Mouse (Mus musculus): Measurements from ENCODE around the gene Tmem150c. TPM values are rescaled to one million over a fixed set of nuclear protein-coding genes. Genes with fewer than 3 reads are reported as not detected.

Tmem150c gene
- polyA plus RNA-seq, 1 experiment from 2014 or later, result 2.3 TPM

- no peak overlapping the region for H3K27ac ChIP-seq
- no peak overlapping the region for H3K4me3 ChIP-seq
- H3K9me3 ChIP-seq, result no peaks in the 10 kb centered on the region
- 42% methylated on average over 7 of the region's 7 CpGs for WGBS
- no peak for DNase-seq (ENCODE audit: low spot score)
- H3K36me3 ChIP-seq, result no peaks in the 10 kb centered on the region
- 0 out of 2 replicates have a peak, but pooled peaks cover 3% of the 10 kb centered on the region for H3K27me3 ChIP-seq (ENCODE audit: insufficient read depth, poor library complexity, severe bottlenecking)
- peaks cover 11% of the 10 kb centered on the region for H3K4me1 ChIP-seq
These were observed 27.0 kb upstream of the Tmem150c start for GRCm38 (mm10) chr5:100186618-100187017.

- WGBS, result 13% methylated on average over 7 of the region's 7 CpGs
- H3K36me3 ChIP-seq, result no peaks in the 10 kb centered on the region
- DNase-seq (ENCODE audit: low spot score), result no peak
These were observed 26.3 kb upstream of the Tmem150c start for GRCm38 (mm10) chr5:100185895-100186294.

GRCm38 (mm10) chr5:100181011-100181410 lies 21.4 kb upstream of the Tmem150c start:
- Histone ChIP-seq H3K27ac (no peak overlapping the region), H3K27me3 (ENCODE audit: insufficient read depth, poor library complexity, severe bottlenecking) (peaks cover 16% of the 10 kb centered on the region; the same call in 1 of the 2 replicates), H3K4me1 (peaks cover 4% of the 10 kb centered on the region), H3K9me3 (no peaks in the 10 kb centered on the region), H3K4me3 (no peak overlapping the region), H3K36me3 (no peaks in the 10 kb centered on the region)
- 77% methylated on average over 1 of the region's 1 CpGs for WGBS
- DNase-seq (ENCODE audit: low spot score), result no peak

More at GRCm38 (mm10) chr5:100185895-100186294, 26.3 kb upstream of the Tmem150c start:
- no peak overlapping the region for H3K27ac ChIP-seq
- H3K27me3 ChIP-seq (ENCODE audit: insufficient read depth, poor library complexity, severe bottlenecking), result 0 out of 2 replicates have a peak, but pooled peaks cover 7% of the 10 kb centered on the region
- H3K4me3 ChIP-seq, result 0 out of 2 replicates have a peak overlapping the region, but pooled peaks have one; percentile 2
- peaks cover 11% of the 10 kb centered on the region for H3K4me1 ChIP-seq
- no peaks in the 10 kb centered on the region for H3K9me3 ChIP-seq

- 59% methylated on average over 2 of the region's 2 CpGs for WGBS
- Histone ChIP-seq H3K36me3 (no peaks in the 10 kb centered on the region), H3K27ac (no peak overlapping the region), H3K4me3 (no peak overlapping the region), H3K4me1 (no peaks in the 10 kb centered on the region; the same call in 1 of the 2 replicates), H3K27me3 (ENCODE audit: insufficient read depth, poor library complexity, severe bottlenecking) (peaks cover 16% of the 10 kb centered on the region; the same call in 1 of the 2 replicates), H3K9me3 (no peaks in the 10 kb centered on the region)
- DNase-seq (ENCODE audit: low spot score), result no peak
These were observed 19.2 kb upstream of the Tmem150c start for GRCm38 (mm10) chr5:100178781-100179165.

GRCm38 (mm10) chr5:100178122-100178780 lies 18.6 kb upstream of the Tmem150c start:
- Histone ChIP-seq H3K36me3 (no peaks in the 10 kb centered on the region), H3K27ac (no peak overlapping the region), H3K27me3 (ENCODE audit: insufficient read depth, poor library complexity, severe bottlenecking) (peaks cover 16% of the 10 kb centered on the region; the same call in 1 of the 2 replicates), H3K9me3 (no peaks in the 10 kb centered on the region), H3K4me3 (no peak overlapping the region), H3K4me1 (no peaks in the 10 kb centered on the region; the same call in 1 of the 2 replicates)
- 72% methylated on average over 4 of the region's 4 CpGs for WGBS
- DNase-seq (ENCODE audit: low spot score), result no peak

GRCm38 (mm10) chr5:100177547-100177946 lies 17.9 kb upstream of the Tmem150c start:
- H3K36me3 ChIP-seq, result no peaks in the 10 kb centered on the region
- H3K4me1 ChIP-seq, result no peaks in the 10 kb centered on the region; the same call in 1 of the 2 replicates
- no peak overlapping the region for H3K27ac ChIP-seq
- no peak for DNase-seq (ENCODE audit: low spot score)
- WGBS, result 64% methylated on average over 4 of the region's 5 CpGs
- peaks cover 16% of the 10 kb centered on the region; the same call in 1 of the 2 replicates for H3K27me3 ChIP-seq (ENCODE audit: insufficient read depth, poor library complexity, severe bottlenecking)
- no peaks in the 10 kb centered on the region for H3K9me3 ChIP-seq
- H3K4me3 ChIP-seq, result no peak overlapping the region

- no peak for DNase-seq (ENCODE audit: low spot score)
- H3K27me3 ChIP-seq (ENCODE audit: insufficient read depth, poor library complexity, severe bottlenecking), result peaks cover 8% of the 10 kb centered on the region; the same call in 1 of the 2 replicates
- H3K36me3 ChIP-seq, result no peaks in the 10 kb centered on the region
- WGBS, result 72% methylated on average over 5 of the region's 5 CpGs
- no peak overlapping the region for H3K27ac ChIP-seq
- H3K4me1 ChIP-seq, result no peaks in the 10 kb centered on the region; the same call in 1 of the 2 replicates
- H3K9me3 ChIP-seq, result no peaks in the 10 kb centered on the region
- no peak overlapping the region for H3K4me3 ChIP-seq
These were observed 16.5 kb upstream of the Tmem150c start for GRCm38 (mm10) chr5:100176096-100176495.

GRCm38 (mm10) chr5:100175582-100175981 lies 16.0 kb upstream of the Tmem150c start:
- Histone ChIP-seq H3K9me3 (no peaks in the 10 kb centered on the region), H3K36me3 (no peaks in the 10 kb centered on the region), H3K27me3 (ENCODE audit: insufficient read depth, poor library complexity, severe bottlenecking) (peaks cover 8% of the 10 kb centered on the region; the same call in 1 of the 2 replicates), H3K4me3 (no peak overlapping the region), H3K27ac (no peak overlapping the region), H3K4me1 (no peaks in the 10 kb centered on the region; the same call in 1 of the 2 replicates)
- 72% methylated on average over 7 of the region's 7 CpGs for WGBS
- no peak for DNase-seq (ENCODE audit: low spot score)

GRCm38 (mm10) chr5:100172104-100172503 lies 12.5 kb upstream of the Tmem150c start:
- no peaks in the 10 kb centered on the region for H3K9me3 ChIP-seq
- H3K4me1 ChIP-seq, result no peaks in the 10 kb centered on the region; the same call in 1 of the 2 replicates
- peaks cover under 1% of the 10 kb centered on the region; the same call in 1 of the 2 replicates for H3K27me3 ChIP-seq (ENCODE audit: insufficient read depth, poor library complexity, severe bottlenecking)
- no peak overlapping the region for H3K4me3 ChIP-seq
- H3K27ac ChIP-seq, result no peak overlapping the region
- H3K36me3 ChIP-seq, result no peaks in the 10 kb centered on the region
- no peak for DNase-seq (ENCODE audit: low spot score)
- 76% methylated on average over 4 of the region's 4 CpGs for WGBS

- peaks cover 21% of the 10 kb centered on the region for H3K27me3 ChIP-seq (ENCODE audit: insufficient read depth, poor library complexity, severe bottlenecking)
- DNase-seq (ENCODE audit: low spot score), result no peak
- H3K27ac ChIP-seq, result no peak overlapping the region
- H3K4me3 ChIP-seq, result no peak overlapping the region
- WGBS, result 53% methylated on average over 14 of the region's 14 CpGs
- H3K9me3 ChIP-seq, result no peaks in the 10 kb centered on the region
- no peaks in the 10 kb centered on the region for H3K36me3 ChIP-seq
- no peaks in the 10 kb centered on the region for H3K4me1 ChIP-seq
These were observed 7.2 kb upstream of the Tmem150c start for GRCm38 (mm10) chr5:100166591-100167491.

- no peak for DNase-seq (ENCODE audit: low spot score)
- no peaks in the 10 kb centered on the region for H3K36me3 ChIP-seq
- no peaks in the 10 kb centered on the region for H3K9me3 ChIP-seq
- H3K27ac ChIP-seq, result no peak overlapping the region
- 65% methylated on average over 7 of the region's 7 CpGs for WGBS
- H3K4me3 ChIP-seq, result no peak overlapping the region
- H3K27me3 ChIP-seq (ENCODE audit: insufficient read depth, poor library complexity, severe bottlenecking), result peaks cover 56% of the 10 kb centered on the region
- peaks cover 13% of the 10 kb centered on the region; the same call in 1 of the 2 replicates for H3K4me1 ChIP-seq
These were observed 3.8 kb upstream of the Tmem150c start for GRCm38 (mm10) chr5:100163368-100163767.

- H3K4me3 ChIP-seq, result no peak overlapping the region
- H3K27me3 ChIP-seq (ENCODE audit: insufficient read depth, poor library complexity, severe bottlenecking), result peaks cover 61% of the 10 kb centered on the region
- H3K36me3 ChIP-seq, result no peaks in the 10 kb centered on the region
- H3K4me1 ChIP-seq, result peaks cover 13% of the 10 kb centered on the region; the same call in 1 of the 2 replicates
- H3K27ac ChIP-seq, result no peak overlapping the region
- no peaks in the 10 kb centered on the region for H3K9me3 ChIP-seq
- 75% methylated on average over 3 of the region's 3 CpGs for WGBS
- DNase-seq (ENCODE audit: low spot score), result no peak
These were observed 3.2 kb upstream of the Tmem150c start for GRCm38 (mm10) chr5:100162857-100163256.
